Mouse (Mus musculus): Measurements from ENCODE around the gene Fbxl2.
A peak's percentile ranks its signal among the peaks of the same experiment; 100 is the strongest.

Gene Fbxl2

DNA sequence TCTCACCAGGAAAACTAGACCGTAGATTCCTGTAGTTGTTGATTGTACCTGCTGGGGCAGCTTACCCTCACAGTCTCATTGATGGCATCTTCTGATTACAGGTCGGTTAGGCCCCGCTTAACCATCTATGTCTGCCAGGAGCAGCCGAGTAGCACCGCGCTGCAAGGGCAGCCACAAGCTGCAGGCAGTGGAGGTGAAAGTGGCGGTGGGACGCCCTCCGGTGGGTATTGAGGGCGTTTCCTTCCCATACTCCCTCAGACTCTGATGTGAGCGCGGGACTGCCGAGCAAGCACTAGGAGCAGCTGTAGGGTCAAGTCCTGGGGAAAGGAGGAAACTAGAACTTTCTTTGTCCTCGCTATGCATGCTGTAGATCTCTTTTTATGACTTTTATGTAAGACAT is 76.0 kb downstream of the Fbxl2 start:
- DNase-seq = no peak

- no peak for DNase-seq
Observed at GRCm38 (mm10) chr9:113969399-113969798, 76.6 kb downstream of the Fbxl2 start.

- DNase-seq = no peak
Observed at GRCm38 (mm10) chr9:113968967-113969366, 77.0 kb downstream of the Fbxl2 start.

GRCm38 (mm10) chr9:113966838-113967237 is 79.2 kb downstream of the Fbxl2 start:
- no peak for DNase-seq

- DNase-seq = no peak
Observed at GRCm38 (mm10) chr9:113964415-113964814, 81.6 kb downstream of the Fbxl2 start.

DNA sequence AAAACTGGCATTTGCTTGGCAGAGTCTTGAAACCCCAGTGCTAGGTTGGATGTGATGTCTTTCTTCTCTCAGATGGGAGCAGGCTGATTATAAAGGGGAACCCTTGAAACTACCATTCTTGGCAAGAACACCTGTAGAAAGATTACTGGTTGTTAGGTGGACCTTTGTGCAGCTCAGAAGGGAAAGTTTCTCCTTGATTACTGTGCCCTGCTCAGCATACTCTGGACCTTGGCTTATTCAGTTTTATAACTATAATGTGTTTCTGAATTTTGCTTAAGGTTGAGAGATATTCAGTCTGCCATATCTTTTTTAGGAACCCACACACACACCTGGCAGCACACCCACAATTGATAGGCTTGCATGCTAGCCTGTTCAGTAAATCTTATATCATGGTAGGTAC is 82.3 kb downstream of the Fbxl2 start:
- no peak for DNase-seq

DNA sequence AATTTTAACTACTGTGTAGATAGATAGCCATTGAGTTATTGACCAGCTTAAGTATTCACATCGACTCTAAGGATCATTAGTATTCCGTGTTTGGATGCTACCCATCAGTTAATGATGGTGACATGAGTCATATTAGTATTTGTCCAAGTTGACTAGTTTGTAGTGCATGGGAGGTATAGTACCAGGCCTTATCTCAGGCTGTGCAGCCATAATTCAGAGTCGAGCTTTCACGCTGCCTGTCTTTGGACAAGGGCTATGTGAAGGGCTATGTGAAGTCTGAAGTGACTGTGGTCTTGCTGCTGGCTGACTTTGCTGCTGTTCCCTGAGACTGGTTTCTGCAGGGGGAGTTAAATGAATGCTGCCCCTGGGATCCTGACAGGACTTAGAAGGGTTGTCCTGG is 88.2 kb downstream of the Fbxl2 start:
- no peak for DNase-seq

- DNase-seq = no peak
Observed at GRCm38 (mm10) chr9:113947216-113947615, 98.8 kb downstream of the Fbxl2 start.

- DNase-seq = no peak
Observed at GRCm38 (mm10) chr9:113943372-113943771, 102.6 kb downstream of the Fbxl2 start.

DNA sequence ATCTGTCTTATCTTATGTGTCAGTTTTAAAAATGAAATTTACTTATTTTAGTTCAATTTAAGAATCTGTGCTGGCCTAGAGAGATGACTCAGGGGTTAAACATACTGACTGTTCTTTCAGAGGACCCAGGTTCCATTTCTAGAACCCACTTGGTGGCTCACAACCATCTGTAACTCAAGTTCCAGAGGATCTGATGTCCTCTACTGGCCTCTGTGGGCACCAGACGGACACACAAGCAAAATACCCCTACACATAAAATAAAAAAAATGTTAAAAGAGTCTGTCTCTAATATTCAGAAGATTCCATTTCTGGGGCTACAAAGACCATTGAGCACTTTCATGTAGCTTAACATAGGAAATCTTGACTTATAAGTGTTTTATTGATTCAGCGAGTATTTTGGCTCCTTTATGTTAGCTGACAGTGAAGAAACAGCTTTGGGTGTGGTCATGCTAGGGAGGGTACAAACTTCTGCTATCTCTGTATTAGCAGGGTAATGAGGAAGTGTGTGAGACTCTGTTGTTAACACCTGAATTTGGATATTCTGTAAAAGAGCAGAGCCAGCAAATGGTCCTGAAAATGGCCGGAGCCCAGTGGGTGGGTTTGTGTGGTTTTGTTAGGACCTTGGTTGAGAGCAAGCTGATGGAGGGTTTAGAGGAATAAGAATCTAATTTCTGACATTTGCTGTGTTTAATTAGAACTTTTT is 104.7 kb downstream of the Fbxl2 start:
- no peak for DNase-seq

DNA sequence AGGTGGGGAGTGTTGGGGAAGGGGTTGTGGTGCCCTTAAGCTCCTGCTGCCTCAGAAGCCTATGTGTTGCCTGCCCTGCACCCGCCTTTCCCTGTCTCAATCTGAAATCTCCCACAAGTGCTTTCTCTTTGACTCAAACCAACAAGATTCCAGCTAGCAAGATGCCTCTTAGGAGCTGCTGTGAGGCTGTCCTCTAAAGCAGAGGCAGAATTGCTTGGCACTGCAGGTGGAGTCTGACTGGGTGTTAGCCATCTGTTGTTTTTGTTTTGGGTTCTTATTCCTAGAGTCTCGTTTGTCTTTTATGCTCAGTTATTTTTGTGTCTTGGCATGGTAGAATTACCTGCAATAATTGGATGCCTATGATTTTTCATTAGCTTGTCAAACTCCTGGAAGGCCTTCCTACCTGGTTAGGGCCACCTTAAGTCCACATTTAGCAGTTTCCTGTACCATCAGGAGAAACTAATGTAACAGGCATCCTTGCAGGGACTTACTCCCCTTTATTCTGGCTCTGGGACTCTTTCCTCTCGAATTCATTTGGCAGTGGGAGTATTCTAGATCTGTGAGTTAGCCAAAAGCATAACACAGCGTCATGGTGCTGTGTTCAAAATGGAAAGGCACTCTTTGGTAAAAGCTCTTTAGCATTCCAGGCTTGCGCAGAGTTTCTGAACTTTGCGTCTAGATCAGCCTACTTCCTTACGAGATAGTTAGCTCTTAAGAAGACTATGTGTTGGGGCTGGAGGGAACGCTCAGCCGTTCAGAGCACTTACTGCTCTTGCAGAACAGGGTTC is 106.7 kb downstream of the Fbxl2 start:
- DNase-seq = no peak

GRCm38 (mm10) chr9:113935638-113936037 is 110.4 kb downstream of the Fbxl2 start:
- no peak for DNase-seq

DNA sequence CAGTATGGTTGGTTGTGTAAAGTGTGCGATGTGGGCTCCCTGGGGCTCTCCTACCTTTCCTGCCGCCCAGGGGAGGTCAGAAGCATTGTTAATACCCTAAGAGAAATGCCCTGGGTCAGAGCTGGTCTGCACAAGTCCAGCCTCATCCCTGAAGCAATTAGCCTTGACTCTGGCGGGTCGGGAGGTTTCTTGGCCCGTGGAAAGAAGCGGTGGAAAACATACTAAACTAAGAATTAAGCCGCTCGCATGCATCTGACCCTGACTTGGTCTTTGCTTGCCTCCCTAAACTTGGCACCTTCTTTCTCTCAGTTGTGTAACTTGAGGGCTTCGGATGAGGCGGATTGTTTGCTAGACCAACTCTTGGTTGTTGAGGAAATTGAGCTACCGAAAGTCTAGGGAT is 113.5 kb downstream of the Fbxl2 start:
- no peak for DNase-seq

GRCm38 (mm10) chr9:113932100-113932470 is 113.9 kb downstream of the Fbxl2 start:
- DNase-seq = no peak

DNA sequence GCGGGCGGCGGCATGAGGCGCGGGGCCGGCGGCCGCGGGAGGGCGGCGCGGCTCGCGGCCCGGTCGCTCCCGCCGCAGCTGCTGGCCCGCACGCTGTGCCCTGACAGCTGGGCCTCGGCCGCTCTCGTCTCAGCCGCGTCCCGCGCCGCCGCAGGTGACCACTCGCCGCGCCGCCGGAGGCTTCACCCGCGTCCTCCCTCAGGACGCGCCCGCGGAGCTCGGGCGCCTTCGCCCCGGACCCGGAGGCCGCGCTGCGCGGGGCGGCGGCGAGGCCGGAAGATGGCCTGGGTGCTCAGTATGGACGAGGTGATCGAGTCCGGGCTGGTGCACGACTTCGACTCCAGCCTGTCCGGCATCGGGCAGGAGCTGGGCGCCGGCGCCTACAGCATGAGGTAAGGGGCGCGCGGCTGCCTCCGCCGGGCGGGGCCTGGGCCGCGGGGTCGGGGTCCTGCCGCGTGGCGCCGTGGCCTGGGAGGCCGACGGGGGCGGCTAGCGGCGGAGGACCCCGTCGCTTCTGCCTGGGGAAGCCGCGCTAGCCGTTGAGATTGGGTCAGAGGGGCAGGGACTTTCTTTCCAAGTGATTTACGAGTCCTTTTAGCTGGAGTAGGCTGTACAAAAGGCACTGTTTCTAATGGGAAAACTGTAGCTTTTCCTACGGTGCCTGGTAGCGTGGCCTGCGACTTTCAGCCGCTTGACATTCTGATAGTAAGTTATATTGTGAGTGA is 114.5 kb downstream of the Fbxl2 start:
- DNase-seq = peak; percentile 26

DNA sequence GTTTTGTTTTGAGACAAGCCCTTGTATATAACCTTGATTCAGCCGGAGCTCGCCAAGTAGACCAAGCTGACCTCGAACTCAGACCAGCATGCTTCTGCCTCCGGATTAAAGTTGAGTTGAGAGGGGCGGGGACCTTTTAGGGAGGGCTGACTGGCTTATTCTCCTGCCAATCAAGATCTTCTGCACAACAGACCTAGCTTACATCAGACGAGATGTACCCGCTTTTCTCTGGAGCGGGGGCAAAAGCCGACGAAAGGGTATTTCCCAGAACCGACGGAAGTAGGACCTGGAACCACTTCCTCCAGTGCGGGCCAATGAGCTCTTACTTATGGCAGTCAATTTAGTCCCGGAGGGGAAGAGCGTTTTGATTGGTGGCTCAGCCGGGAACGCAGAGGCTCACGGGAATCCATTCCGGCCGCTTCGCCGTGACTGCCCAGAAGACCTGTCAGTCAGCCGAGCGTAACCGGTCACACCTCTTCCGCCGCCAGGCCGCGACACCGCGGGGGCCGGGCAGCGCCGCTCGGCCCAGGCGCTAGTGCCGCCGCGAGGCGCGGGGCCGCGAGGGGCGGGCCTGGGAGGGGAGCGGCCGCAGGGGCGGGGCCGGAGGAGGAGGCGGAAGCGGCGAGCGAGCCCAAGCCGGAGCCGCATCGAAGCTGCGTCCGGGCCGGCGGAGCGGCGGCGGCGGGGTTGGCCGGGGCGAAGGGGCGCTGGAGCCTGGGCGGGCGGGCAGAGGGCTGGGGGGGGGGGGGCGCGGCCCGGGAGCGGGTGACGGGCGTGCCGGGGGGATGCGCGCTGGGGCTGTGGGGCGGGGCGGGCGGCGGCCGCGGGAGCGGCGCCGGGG is 115.2 kb downstream of the Fbxl2 start, which contains the start of gene Ubp1:
TSS of gene Ubp1 (plus strand) at position 401 of the 841 bp plus-strand sequence.
- DNase-seq = peak; percentile 86

GRCm38 (mm10) chr9:113929676-113930075 is 116.3 kb downstream of the Fbxl2 start:
- no peak for DNase-seq

DNA sequence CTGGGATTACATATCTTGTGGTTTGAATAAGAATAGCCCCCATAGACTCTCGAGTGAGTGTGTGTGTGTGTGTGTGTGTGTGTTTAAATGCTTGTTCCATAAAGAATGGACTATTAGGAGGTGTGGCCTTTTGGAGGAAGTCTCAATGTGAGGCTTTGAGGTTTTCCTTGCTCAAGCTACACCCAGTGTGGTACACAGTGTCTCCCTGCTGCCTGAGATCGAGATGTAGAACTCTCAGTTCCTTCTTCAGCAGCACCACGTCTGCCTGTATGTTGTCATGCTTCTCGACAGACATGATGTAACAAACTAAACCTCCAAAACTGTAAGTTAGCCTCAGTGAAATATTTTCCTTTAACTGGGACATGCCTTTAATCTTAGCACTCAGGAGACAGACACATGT is 117.4 kb downstream of the Fbxl2 start:
- DNase-seq = no peak

- DNase-seq = no peak
Observed at GRCm38 (mm10) chr9:113924883-113925282, 121.1 kb downstream of the Fbxl2 start.

- DNase-seq = no peak
Observed at GRCm38 (mm10) chr9:113922677-113923076, 123.3 kb downstream of the Fbxl2 start.

DNA sequence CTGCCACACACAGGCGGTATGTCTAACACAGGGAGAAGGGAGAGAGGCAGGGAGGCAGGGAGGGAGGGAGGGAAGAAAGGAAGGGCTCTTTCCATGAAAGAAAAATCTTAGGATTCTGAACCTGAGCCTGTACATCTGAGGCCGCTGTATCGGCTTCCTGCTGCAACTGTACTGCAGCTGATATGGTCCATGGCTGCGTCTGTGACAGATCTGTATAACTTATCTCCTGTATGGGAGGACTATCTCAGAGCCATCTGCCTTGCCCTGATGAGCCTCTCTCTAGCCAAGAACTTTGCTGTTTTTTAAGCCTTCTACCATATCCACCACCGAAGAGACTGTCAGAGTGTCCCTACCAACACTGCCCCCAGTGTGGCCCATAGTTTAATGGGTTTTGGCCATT is 130.2 kb downstream of the Fbxl2 start:
- DNase-seq = no peak

Data from right cerebral cortex, postnatal 4 days (tissue).